Mouse (Mus musculus): ENCODE data around the gene Nthl1.
"Not testable (repeated sequence)": the region's sequence is repeated elsewhere in the genome, so short reads cannot be mapped to it uniquely, and the experiment has no call there.

The Nthl1 gene

DNA sequence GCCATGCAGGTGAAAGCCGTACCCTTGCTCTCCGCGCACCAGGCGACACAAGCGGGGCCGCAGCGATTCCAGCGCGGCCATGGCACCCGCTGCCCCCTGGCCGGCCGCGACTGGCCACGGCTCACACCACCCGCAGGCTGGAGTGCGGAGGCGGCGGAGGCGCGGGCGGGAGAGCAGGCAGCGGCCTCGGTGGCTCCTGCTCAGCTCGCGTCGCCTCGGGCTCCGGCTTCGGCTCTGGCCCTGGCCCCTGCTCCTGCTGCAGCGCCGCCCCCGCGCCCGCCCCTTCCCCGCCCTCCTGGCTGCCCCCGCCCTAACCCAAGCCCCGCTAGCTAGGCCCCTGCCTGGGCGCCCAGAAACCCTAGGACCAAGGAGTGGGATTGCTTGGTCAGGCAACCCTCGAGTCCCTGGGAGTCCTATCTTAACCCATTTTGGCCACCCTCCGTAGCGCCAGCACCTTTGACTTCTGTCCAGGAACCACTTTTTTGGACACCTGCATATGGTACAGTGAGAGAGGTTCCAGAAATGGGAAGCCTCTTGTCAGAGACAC is 17.7 kb downstream of the Nthl1 start, which contains the start of gene Slc9a3r2:
Slc9a3r2 (minus strand) TSS at position 258 of the 547 bp plus-strand sequence.
- in situ Hi-C loops (cut with MboI, MseI) = no loop called here

DNA sequence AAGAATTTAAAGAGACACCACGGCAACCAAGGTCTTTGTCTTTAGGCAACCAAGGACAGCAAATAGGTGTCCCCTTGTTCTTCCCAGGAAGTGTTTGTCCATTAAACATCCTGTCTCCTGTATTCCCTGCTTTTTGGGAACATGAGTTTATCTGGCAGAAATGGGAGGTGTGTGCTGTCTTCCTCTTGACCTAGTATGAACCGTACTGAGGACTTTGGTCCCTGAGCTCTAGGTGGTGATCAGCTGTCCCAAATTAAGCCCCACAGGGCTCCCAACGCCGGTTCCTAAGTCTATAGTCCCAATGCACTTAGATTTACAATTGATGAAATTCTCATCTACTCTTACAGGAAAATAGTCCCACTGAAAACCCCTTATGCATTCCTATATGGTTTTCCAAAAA is 18.3 kb downstream of the Nthl1 start:
- in situ Hi-C loops (cut with MboI, MseI) = no loop called here

DNA sequence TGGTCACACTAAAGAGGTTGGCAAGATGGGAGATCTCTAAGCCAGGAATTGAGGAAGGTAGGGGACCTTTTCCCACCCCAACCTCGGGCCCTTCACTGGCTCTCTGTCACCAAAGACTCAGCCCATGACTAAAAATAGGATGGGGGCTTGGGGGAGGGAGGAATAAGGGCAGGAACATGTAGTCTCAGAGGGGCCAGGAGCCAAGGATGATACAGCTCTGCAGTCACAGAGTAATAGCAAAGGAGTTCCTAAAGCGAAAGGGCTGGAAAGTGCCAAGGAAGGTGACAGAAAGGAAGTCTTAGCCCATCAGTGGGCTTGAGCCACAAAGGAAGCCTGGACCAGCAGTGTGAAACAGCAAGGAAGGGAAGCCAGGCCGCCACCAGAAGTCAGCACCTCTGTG is 19.4 kb downstream of the Nthl1 start:
- in situ Hi-C loops (cut with MboI, MseI) = no loop called here

DNA sequence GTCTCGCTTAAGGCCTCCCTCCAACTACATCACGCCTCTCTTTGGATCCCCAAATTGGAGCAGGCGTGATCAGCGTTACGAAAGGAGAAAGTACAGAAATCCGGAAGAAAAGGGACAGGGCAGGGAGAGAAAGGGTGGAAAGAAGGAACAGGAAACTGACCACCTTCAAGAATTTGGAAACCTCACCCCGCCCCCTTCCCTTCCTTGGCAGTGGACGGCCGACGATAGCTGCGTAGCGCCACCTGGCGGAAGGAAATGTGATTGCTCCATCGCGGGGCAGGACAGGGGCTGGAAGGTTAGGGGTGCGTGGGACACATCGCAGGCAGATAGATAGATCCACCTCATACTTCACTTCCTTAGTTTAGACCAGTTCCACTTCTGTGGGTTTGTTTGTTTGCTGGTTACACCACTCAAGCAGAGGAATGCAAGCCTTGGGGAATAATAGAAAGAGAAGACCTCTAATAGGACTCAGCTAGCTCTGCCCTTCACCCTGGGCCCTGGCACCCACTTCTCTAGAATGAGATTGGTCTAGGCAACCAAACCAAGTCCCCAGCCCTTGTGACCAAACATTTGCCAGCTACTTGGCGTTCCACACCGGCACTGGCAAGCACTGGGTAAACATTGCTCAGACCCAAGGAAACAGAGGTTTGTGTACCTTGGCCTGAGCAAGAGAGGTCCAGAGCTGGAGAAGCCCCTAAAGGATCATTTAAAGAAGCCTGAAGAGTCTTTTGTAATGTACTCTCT is 21.7 kb downstream of the Nthl1 start:
- in situ Hi-C loops (cut with MboI, MseI) = no loop called here

DNA sequence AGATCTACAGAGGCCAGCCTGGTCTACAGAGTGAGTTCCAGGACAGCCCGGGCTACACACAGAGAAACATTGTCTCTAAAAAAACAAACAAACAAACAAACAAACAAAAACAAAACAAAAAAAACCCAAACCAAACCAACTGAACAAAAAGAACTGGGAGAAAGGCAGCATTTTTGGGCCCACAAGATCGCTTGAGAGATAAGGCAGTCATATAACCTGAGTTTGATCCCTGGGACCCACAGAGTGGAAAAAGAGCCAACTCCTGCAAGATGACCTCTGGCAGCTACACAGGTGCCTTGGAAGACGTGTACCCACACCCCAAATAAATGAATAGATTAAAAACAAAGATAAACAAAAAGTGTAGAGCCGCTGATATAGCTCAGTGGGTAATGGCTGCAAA is 22.5 kb downstream of the Nthl1 start:
- in situ Hi-C loops (cut with MboI, MseI) = no loop called here

DNA sequence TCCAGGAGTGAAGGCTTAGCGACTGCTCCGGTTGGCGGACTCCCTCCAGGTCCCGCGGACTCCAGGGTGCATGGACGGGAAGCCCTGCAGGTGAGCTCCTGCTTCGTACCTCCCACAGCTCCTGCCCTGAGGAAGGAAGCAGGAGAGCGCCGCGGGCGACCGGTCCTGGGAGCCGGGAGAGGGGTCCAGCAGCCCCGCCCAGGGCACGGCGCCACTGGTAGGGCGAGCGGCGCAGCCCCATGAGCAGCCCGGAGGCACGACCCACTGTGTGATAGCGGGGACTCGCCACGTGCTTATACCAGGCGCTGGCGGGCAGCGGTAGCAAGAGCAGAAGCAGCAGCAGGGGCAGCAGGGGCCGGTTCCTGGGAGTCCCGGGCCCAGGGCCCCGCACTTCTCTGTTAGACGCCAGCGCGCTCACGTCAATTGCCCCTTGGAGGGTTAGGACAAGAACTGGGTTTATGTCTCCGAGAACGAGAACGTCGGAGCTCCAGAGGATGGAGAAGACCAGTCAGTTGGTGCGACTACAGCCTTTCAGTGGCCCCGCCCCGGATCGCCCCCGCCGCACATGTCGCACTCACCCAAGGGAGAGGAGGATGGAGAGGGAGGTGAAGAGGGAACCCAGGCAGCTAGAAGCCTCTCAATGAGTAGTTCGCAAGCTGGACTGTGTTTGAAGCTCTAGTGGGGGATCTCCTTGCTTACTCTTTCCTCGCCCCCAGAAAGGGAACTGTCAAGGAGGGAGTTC is 25.7 kb downstream of the Nthl1 start, which contains the start of gene Npw:
Npw (minus strand) TSS at position 441 of the 742 bp plus-strand sequence.
- in situ Hi-C loops (cut with MboI, MseI) = no loop called here

DNA sequence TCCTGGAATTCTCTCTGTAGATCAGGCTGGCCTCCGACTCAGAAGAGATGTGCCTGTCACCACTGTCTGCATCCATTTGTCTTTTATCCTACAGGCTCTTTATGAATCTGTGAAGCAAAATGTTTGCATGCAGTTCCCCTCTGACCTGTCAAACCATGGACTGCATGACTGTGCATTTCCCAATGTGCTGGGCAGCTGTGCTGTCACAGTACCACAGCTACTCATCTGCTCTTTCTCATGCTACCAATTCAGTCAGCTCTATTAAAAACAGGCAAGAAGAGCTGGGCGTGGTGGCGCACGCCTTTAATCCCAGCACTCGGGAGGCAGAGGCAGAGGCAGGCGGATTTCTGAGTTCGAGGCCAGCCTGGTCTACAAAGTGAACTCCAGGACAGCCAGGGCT is 34.5 kb downstream of the Nthl1 start:
- in situ Hi-C loops (cut with MboI, MseI) = not testable (repeated sequence)

DNA sequence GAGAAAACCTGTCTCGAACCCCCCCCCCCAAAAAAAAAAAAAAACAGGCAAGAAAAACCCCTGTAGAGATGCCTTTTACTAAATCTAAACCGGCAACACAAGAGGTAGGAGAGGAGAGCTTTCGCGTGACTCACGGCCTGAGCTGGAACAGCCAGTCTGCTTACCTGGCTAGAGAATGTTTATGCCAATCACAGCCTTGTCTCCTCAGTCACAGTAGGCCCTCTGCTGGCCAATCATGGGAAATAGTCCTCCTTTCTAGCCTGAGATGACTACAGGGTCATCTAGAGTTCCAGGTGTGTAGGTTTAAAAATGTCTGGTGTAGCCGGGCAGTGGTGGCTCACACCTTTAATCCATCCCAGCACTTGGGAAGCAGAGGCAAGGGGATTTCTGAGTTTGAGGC is 34.9 kb downstream of the Nthl1 start:
- in situ Hi-C loops (cut with MboI, MseI) = no loop called here

DNA sequence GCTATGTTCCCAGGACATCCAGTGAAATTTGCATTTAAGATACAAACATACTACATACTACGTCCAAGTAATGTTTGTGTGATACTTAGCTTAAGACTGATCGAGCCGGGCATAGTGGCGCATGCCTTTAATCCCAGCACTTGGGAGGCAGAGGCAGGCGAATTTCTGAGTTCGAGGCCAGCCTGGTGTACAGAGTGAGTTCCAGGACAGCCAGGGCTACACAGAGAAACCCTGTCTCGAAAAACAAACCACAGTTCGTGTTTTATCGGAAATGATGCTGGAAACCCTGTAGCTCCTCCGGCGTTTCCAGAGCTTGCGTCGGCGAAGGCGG is 36.7 kb downstream of the Nthl1 start:
- in situ Hi-C loops (cut with MboI, MseI) = not testable (repeated sequence)

DNA sequence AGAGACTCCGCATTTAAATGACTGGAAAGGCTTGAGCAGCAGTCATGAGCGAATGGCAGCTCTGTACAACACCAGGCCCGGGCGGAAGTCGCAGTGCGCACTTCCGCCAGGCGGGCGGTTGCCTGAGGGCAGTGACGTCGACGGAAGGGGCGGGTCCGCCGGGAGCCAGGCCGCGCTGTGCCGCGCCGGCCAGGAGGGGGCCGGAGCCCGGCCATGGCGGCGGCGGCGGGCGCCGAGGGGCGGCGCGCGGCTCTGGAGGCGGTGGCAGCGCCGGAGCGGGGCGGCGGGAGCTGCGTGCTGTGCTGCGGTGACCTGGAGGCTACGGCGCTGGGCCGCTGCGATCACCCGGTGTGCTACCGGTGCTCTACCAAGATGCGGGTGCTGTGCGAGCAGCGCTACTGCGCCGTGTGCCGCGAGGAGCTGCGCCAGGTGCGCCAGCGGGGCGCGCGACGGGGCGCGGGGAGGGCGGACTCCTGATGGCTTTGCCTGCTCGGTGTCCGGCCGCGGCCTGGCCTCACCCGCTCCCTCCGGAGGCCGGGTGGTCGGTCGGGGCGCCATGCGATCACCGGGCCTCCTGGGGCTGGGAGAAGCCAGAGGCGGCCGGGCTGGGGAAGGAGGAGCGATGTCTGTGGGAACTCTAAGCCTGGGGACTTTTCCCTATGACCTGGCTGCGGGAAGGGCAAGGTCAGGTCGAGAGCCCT is 37.2 kb downstream of the Nthl1 start, which contains the start of gene Zfp598:
Zfp598 (plus strand) TSS at position 143 of the 701 bp plus-strand sequence.
- in situ Hi-C loops (cut with MboI, MseI) = no loop called here

DNA sequence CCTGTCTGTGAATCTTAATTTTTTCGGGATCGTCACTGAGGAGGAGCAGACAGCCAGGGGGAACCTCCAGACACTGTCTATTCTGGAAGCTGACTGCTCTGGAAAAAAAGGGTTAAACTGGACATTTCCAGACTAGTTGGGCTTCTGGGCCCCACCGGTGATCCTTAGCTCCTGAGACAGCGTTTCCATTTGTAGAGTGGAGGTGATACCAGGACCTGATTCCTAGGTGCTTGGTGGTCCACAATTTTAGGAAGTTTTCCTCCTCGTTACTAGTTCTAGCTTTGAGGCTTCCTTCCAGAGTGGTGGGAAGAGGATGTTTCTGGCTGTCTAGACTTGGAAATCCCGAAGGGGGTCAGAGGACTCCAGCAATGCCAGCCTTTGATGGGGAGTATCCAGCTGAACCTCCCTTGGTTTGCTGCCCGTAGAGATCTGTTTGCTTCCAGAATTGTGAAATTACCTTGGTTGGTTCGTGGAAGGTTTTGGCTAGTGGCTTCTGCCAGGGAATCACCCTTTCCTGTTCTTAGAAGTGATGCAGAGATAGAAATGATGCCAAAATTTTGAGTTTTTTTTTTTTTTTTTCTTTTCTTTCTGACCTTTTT is 37.9 kb downstream of the Nthl1 start:
- in situ Hi-C loops (cut with MboI, MseI) = no loop called here

DNA sequence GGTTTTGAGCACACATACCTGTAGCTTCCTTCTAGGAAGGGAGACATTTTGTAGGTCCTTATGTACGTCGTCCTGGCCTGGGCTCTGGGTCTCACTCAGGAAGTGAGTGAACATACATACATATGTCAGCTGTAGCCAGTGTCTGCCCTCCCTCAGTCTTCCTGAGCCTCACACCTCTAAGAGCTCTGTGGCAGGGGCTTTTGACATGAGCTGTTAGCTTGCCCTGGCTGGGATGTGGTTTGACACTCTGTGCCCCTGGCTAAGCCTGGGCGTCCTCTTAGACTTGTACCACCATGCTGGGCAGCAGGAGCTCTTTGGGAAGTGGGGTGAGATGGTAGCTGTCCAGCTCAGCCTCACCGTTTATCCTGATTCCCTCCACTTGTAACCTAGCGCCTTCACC is 38.9 kb downstream of the Nthl1 start:
- in situ Hi-C loops (cut with MboI, MseI) = no loop called here

DNA sequence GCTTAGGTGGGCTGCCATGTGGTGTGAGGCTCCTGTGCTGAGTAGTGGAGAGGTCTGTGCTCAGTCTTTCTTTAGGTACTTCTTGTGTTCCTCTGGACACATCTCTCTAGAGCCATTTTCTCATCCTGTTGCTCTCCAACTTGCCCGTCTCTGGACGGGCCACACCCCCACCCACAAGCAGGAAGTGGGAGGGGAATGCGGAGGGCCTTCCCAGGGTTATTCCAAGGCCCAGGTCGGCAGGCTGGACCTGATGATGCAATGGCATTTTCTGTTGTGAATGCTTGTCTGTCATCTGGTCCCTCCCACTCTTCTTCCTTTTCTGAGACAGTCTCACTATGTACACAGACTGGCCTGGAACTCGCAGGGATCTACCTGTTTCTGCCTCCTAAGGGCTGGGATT is 39.7 kb downstream of the Nthl1 start:
- in situ Hi-C loops (cut with MboI, MseI) = no loop called here

DNA sequence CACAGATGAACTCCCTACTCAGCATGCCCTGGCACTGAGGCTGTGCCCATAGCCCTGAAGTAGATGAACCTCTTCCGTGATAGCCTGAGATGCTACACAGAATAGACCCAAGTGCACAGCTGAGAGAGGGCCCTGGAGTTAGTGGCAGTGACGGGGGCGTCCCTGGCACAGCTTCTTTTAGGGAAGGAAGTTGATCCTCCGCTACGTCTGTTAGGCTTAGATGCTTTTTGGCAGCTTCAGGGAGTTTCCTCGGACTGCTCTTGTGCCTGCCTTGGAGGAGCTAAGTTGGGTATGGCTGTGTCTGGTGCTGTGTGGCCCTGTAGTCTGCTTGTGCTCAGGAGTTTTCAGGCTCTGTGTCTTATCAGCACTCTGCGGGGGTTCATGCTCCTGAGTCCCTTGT is 41.8 kb downstream of the Nthl1 start:
- in situ Hi-C loops (cut with MboI, MseI) = no loop called here

DNA sequence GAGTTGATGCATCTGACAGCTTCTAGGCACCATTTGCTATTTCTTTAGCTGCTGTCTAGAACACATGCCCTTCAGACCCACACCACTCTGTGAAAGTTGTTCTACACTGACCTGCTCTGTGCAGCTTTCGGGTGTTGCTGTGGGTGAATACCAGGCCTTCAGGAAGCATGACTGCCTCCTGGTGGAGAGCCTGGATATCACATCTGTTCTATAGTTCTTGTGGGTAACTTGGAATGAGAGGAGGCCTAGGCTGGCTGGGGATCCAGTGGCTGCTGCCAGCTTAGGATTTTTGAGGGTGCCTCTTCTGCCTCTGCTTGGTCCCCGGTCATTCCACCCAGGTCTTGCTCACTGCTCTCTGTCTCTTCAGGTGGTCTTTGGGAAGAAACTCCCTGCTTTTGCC is 43.7 kb downstream of the Nthl1 start:
- in situ Hi-C loops (cut with MboI, MseI) = no loop called here

DNA sequence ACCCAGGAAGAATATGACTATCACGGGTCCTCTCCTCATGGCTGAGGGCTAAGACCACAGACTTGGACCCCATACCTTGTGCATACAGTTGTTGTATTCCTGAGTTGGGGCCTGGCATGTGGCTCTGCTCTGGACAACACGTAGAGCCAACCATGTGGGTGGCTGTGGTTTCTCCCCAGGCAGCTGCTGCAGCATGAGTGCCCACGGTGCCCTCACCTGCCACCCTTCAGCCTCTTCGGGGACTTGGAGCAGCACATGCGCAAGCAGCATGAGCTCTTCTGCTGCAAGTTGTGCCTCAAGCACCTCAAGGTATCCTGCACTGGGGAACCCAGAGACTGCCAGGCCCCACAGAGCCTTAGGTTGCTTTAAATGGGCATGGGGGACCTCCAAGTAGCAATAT is 44.4 kb downstream of the Nthl1 start:
- in situ Hi-C loops (cut with MboI, MseI) = no loop called here

DNA sequence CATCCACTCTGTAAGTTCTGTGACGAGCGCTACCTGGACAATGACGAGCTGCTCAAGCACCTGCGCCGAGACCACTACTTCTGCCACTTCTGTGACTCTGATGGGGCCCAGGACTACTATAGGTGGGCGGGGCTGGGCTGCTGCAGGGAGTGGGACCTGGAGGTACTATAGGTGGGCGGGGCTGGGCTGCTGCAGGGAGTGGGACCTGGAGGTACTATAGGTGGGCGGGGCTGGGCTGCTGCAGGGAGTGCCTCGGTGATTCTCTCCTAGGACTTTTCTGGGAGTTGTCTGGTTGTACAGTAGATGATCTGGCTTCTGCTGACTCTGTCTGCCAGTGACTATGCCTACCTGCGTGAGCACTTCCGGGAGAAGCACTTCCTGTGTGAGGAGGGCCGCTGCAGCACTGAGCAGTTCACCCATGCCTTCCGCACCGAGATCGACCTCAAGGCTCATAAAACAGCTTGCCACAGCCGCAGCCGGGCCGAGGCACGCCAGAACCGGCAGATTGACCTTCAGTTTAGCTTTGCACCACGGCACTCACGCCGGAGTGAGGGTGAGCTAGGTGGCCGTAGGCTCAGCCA is 45.1 kb downstream of the Nthl1 start:
- in situ Hi-C loops (cut with MboI, MseI) = no loop called here

DNA sequence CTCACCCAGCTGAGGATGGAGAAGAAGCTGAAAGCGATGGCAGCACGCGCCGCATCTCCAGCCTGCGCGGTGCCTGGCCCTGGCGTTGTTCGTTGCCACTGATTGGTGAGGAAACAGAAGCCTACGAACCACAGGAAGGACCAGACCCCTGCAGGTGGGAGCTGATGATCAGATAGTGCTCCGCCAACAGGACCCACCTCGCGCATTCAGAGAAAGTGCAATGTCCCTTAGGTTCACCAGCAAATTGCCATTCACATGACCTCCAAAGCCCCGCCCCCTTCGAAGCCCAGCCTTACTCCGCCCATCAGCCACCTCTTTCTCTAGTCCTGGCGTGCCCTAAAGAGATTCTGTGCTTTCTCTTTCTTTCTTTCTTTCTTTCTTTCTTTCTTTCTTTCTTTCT is 54.0 kb downstream of the Nthl1 start:
- in situ Hi-C loops (cut with MboI, MseI) = no loop called here

DNA sequence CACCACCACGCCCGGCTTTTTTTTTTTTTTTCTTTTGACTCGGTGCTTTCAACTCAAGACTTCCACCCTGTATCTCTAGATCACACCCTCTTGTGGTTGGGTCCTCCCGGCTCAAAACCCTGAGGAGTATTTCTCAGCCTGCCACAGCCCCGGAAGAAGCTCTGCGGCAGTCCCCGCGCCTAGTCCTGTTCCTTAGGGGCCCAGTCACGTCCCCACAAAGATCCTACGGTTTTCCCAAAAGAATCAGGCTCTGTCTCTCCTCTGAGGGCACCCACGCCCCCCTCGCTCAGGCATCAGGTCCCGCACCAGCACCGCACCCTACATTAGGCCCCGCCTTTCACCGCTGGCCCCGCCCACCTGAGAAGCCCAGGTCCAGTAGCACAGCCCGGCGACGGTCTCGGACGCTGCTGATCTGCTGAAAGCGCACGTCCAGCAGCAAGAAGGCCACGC is 54.7 kb downstream of the Nthl1 start:
- in situ Hi-C loops (cut with MboI, MseI) = no loop called here

DNA sequence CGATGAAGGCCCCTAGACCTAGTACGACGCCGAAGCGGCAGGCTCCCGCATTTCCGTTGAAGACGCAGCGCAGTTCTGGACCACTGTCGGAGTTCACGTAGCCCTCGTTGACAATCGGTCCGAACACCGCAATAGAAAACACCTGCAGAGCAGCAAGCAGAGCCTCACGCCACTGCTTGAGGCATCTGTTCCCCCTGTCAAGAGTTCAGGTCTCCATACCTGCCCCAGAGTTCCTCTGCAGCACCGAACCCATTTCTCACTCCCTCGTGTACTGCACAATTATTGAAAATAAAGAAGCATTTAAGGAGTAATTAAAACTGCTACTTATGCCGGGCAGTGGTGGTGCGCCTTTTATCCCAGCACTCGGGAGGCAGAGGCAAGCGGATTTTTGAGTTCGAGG is 55.1 kb downstream of the Nthl1 start:
- in situ Hi-C loops (cut with MboI, MseI) = no loop called here
